Mouse (Mus musculus): ENCODE results near the gene Osbp2. TPM values are rescaled to one million over a fixed set of nuclear protein-coding genes. Genes with fewer than 3 reads are reported as not detected.

Osbp2 gene
- total and polyA plus RNA-seq, 2 experiments from 2014 or later = 30.8 to 63.2 TPM

- TF ChIP-seq CTCF (IDR thresholded peaks at IDR 0.05; ENCODE audit: low read depth) = no peak
- 95% methylated on average over 3 of the region's 3 CpGs for WGBS
- ATAC-seq (no peak), DNase-seq (no peak)
- no peak overlapping the region for H3K27ac ChIP-seq (ENCODE audit: low read depth, low read length)
- H3K9ac ChIP-seq = no peak overlapping the region
- no peaks in the 10 kb centered on the region for H3K27me3 ChIP-seq (ENCODE audit: insufficient read depth, low read length)
- peaks cover 75% of the 10 kb centered on the region for H3K36me3 ChIP-seq (ENCODE audit: insufficient read depth)
- H3K4me1 ChIP-seq (ENCODE audit: insufficient read depth) = no peaks in the 10 kb centered on the region
- H3K4me2 ChIP-seq (ENCODE audit: low read depth) = no peak overlapping the region
- no peaks in the 10 kb centered on the region for H3K9me3 ChIP-seq (ENCODE audit: low read length)
- H3K4me3 ChIP-seq (ENCODE audit: low read depth, low read length) = no peak overlapping the region
These were observed 183.9 kb downstream of the Osbp2 start for GRCm38 (mm10) chr11:3679771-3680170.

- no peaks in the 10 kb centered on the region for H3K4me1 ChIP-seq (ENCODE audit: insufficient read depth)
- WGBS = 82% methylated on average over 6 of the region's 6 CpGs
- no peak for ATAC-seq
- peaks cover 85% of the 10 kb centered on the region for H3K36me3 ChIP-seq (ENCODE audit: insufficient read depth)
- H3K9ac ChIP-seq = no peak overlapping the region
- H3K27ac ChIP-seq (ENCODE audit: low read depth, low read length) = no peak overlapping the region
- H3K27me3 ChIP-seq (ENCODE audit: insufficient read depth, low read length) = no peaks in the 10 kb centered on the region
- no peak overlapping the region for H3K4me2 ChIP-seq (ENCODE audit: low read depth)
- no peak overlapping the region for H3K4me3 ChIP-seq (ENCODE audit: low read depth, low read length)
- DNase-seq = no peak
- no peaks in the 10 kb centered on the region for H3K9me3 ChIP-seq (ENCODE audit: low read length)
- TF ChIP-seq CTCF (IDR thresholded peaks at IDR 0.05; ENCODE audit: low read depth) = no peak
These were observed 186.5 kb downstream of the Osbp2 start for GRCm38 (mm10) chr11:3677204-3677603.

- WGBS = 95% methylated on average over 5 of the region's 5 CpGs
These were observed 187.3 kb downstream of the Osbp2 start for GRCm38 (mm10) chr11:3676423-3676822.

GRCm38 (mm10) chr11:3674545-3674944 lies 189.2 kb downstream of the Osbp2 start:
- no peak overlapping the region for H3K9ac ChIP-seq
- no peak for ATAC-seq
- H3K27ac ChIP-seq (ENCODE audit: low read depth, low read length) = no peak overlapping the region
- no peaks in the 10 kb centered on the region for H3K27me3 ChIP-seq (ENCODE audit: insufficient read depth, low read length)
- H3K4me3 ChIP-seq (ENCODE audit: low read depth, low read length) = no peak overlapping the region
- no peak for DNase-seq
- 52% methylated on average over 4 of the region's 4 CpGs for WGBS
- H3K36me3 ChIP-seq (ENCODE audit: insufficient read depth) = peaks cover 83% of the 10 kb centered on the region
- H3K9me3 ChIP-seq (ENCODE audit: low read length) = no peaks in the 10 kb centered on the region
- no peak for TF ChIP-seq CTCF (IDR thresholded peaks at IDR 0.05; ENCODE audit: low read depth)
- H3K4me2 ChIP-seq (ENCODE audit: low read depth) = no peak overlapping the region
- no peaks in the 10 kb centered on the region for H3K4me1 ChIP-seq (ENCODE audit: insufficient read depth)

More at GRCm38 (mm10) chr11:3676423-3676822, 187.3 kb downstream of the Osbp2 start:
- Histone ChIP-seq H3K27ac (ENCODE audit: low read depth, low read length) (no peak overlapping the region), H3K9me3 (ENCODE audit: low read length) (no peaks in the 10 kb centered on the region), H3K4me1 (ENCODE audit: insufficient read depth) (no peaks in the 10 kb centered on the region), H3K36me3 (ENCODE audit: insufficient read depth) (peaks cover 89% of the 10 kb centered on the region), H3K9ac (no peak overlapping the region), H3K4me3 (ENCODE audit: low read depth, low read length) (no peak overlapping the region), H3K4me2 (ENCODE audit: low read depth) (no peak overlapping the region), H3K27me3 (ENCODE audit: insufficient read depth, low read length) (no peaks in the 10 kb centered on the region)
- TF ChIP-seq CTCF (IDR thresholded peaks at IDR 0.05; ENCODE audit: low read depth) = no peak
- DNase-seq (no peak), ATAC-seq (no peak)

- Histone ChIP-seq H3K27ac (ENCODE audit: low read depth, low read length) (no peak overlapping the region), H3K4me2 (ENCODE audit: low read depth) (no peak overlapping the region), H3K9ac (no peak overlapping the region), H3K4me1 (ENCODE audit: insufficient read depth) (no peaks in the 10 kb centered on the region), H3K4me3 (ENCODE audit: low read depth, low read length) (no peak overlapping the region), H3K36me3 (ENCODE audit: insufficient read depth) (peaks cover 72% of the 10 kb centered on the region), H3K27me3 (ENCODE audit: insufficient read depth, low read length) (no peaks in the 10 kb centered on the region), H3K9me3 (ENCODE audit: low read length) (no peaks in the 10 kb centered on the region)
- ATAC-seq (no peak), DNase-seq (no peak)
- WGBS = 98% methylated on average over 1 of the region's 1 CpGs
- no peak for TF ChIP-seq CTCF (IDR thresholded peaks at IDR 0.05; ENCODE audit: low read depth)
These were observed 192.6 kb downstream of the Osbp2 start for GRCm38 (mm10) chr11:3671000-3671628.

GRCm38 (mm10) chr11:3669849-3670248 lies 193.9 kb downstream of the Osbp2 start:
- H3K9ac ChIP-seq = no peak overlapping the region
- H3K36me3 ChIP-seq (ENCODE audit: insufficient read depth) = peaks cover 67% of the 10 kb centered on the region
- no peaks in the 10 kb centered on the region for H3K27me3 ChIP-seq (ENCODE audit: insufficient read depth, low read length)
- H3K4me2 ChIP-seq (ENCODE audit: low read depth) = no peak overlapping the region
- DNase-seq (no peak), ATAC-seq (no peak)
- TF ChIP-seq CTCF (IDR thresholded peaks at IDR 0.05; ENCODE audit: low read depth) = no peak
- H3K4me3 ChIP-seq (ENCODE audit: low read depth, low read length) = no peak overlapping the region
- no peaks in the 10 kb centered on the region for H3K9me3 ChIP-seq (ENCODE audit: low read length)
- no peak overlapping the region for H3K27ac ChIP-seq (ENCODE audit: low read depth, low read length)
- no peaks in the 10 kb centered on the region for H3K4me1 ChIP-seq (ENCODE audit: insufficient read depth)

- H3K27ac ChIP-seq (ENCODE audit: low read depth, low read length) = no peak overlapping the region
- no peaks in the 10 kb centered on the region for H3K27me3 ChIP-seq (ENCODE audit: insufficient read depth, low read length)
- ATAC-seq (no peak), DNase-seq (no peak)
- H3K36me3 ChIP-seq (ENCODE audit: insufficient read depth) = peaks cover 65% of the 10 kb centered on the region
- no peak overlapping the region for H3K4me2 ChIP-seq (ENCODE audit: low read depth)
- no peak overlapping the region for H3K4me3 ChIP-seq (ENCODE audit: low read depth, low read length)
- no peak for TF ChIP-seq CTCF (IDR thresholded peaks at IDR 0.05; ENCODE audit: low read depth)
- H3K4me1 ChIP-seq (ENCODE audit: insufficient read depth) = no peaks in the 10 kb centered on the region
- WGBS = 90% methylated on average over 2 of the region's 2 CpGs
- no peak overlapping the region for H3K9ac ChIP-seq
- no peaks in the 10 kb centered on the region for H3K9me3 ChIP-seq (ENCODE audit: low read length)
These were observed 194.9 kb downstream of the Osbp2 start for GRCm38 (mm10) chr11:3668768-3669167.
